Mouse (Mus musculus) small intestine, adult 2 months (tissue): Measurements from ENCODE around the gene Pawr. TPM values are rescaled to one million over a fixed set of nuclear protein-coding genes. Genes with fewer than 3 reads are reported as not detected.

Experiments
- H3K27ac ChIP-seq: fragments of 200-500 bp; 2 replicates; pipeline ENCODE4 v1.5.1; 2012; ENCODE audit warnings: low read depth, low read length, control low read depth, inconsistent platforms; ENCODE audit not compliant: insufficient read depth
- H3K27me3 ChIP-seq: fragments of 200-500 bp; 2 replicates; pipeline ENCODE4 v1.6.1; 2012; ENCODE audit warnings: mild to moderate bottlenecking, moderate library complexity, low read length, inconsistent platforms; ENCODE audit not compliant: control insufficient read depth, insufficient read depth
- H3K36me3 ChIP-seq: fragments of 200-500 bp; 2 replicates; pipeline ENCODE4 v1.6.1; 2012; ENCODE audit warnings: mild to moderate bottlenecking, low read length, control low read depth, inconsistent platforms; ENCODE audit not compliant: control insufficient read depth, insufficient read depth
- H3K4me1 ChIP-seq: fragments of 200-500 bp; 2 replicates; pipeline ENCODE4 v1.6.1; 2012; ENCODE audit warnings: low read length, inconsistent platforms, mixed read lengths; ENCODE audit not compliant: control insufficient read depth, insufficient read depth, insufficient read length
- H3K4me3 ChIP-seq: fragments of 200-500 bp; 2 replicates; pipeline ENCODE4 v1.5.1; 2012; ENCODE audit warnings: low read depth, mild to moderate bottlenecking, control low read depth, inconsistent platforms, low read length, moderate library complexity
- CTCF ChIP-seq: fragments of 200-500 bp; IDR thresholded peaks from 2 replicates; pipeline ENCODE4 v1.5.1; 2012; ENCODE audit warnings: low read depth, mild to moderate bottlenecking, control low read depth, inconsistent platforms, low read length, moderate library complexity, mixed read lengths; ENCODE audit not compliant: insufficient replicate concordance, insufficient read length; ENCODE audit errors: extremely low read depth
- POLR2A ChIP-seq: fragments of 200-500 bp; IDR thresholded peaks from 2 replicates; pipeline ENCODE4 v1.6.1; 2012; ENCODE audit warnings: low read depth, mild to moderate bottlenecking, control low read depth, inconsistent platforms, low read length, moderate library complexity
- WGBS: fragments of 180-500 bp; shearing (Covaris S2); methylation state at CpG from one replicate; pipeline ENCODE4 v1.1.7; 2018; 5-methylcytosine and 5-hydroxymethylcytosine counted together
- polyA plus RNA-seq: library from polyadenylated mRNA; depleted of rRNA; stranded (reverse); fragments of >200 nt; gene quantifications from 2 replicates; pipeline ENCODE4 v1.2.3, GENCODE M21; 2012

Gene Pawr
- polyA plus RNA-seq, 1 experiment = 31.8 TPM

GRCm38 (mm10) chr10:108446041-108446931, 114.4 kb downstream of the Pawr start:
- H3K4me1 ChIP-seq = peaks cover 13% of the 10 kb centered on the region
- peak; percentile 45; the same call in 1 of the 2 replicates for TF ChIP-seq CTCF
- TF ChIP-seq POLR2A = no peak
- WGBS = 2% methylated on average over 24 of the region's 24 CpGs
- peak overlapping the region; percentile 72 for H3K27ac ChIP-seq
- H3K4me3 ChIP-seq = peak overlapping the region; percentile 48
- H3K36me3 ChIP-seq = no peaks in the 10 kb centered on the region
- H3K27me3 ChIP-seq = no peaks in the 10 kb centered on the region

- 28% methylated on average over 10 of the region's 10 CpGs for WGBS
- no peaks in the 10 kb centered on the region for H3K27me3 ChIP-seq
- TF ChIP-seq POLR2A = no peak
- no peak for TF ChIP-seq CTCF
- no peak overlapping the region for H3K27ac ChIP-seq
- H3K4me1 ChIP-seq = peaks cover 12% of the 10 kb centered on the region
- no peaks in the 10 kb centered on the region for H3K36me3 ChIP-seq
- H3K4me3 ChIP-seq = no peak overlapping the region
Observed at GRCm38 (mm10) chr10:108447211-108447610, 115.3 kb downstream of the Pawr start.

GRCm38 (mm10) chr10:108448421-108448820, 116.5 kb downstream of the Pawr start:
- H3K27ac ChIP-seq = no peak overlapping the region
- H3K36me3 ChIP-seq = no peaks in the 10 kb centered on the region
- 81% methylated on average over 11 of the region's 11 CpGs for WGBS
- peaks cover 12% of the 10 kb centered on the region for H3K4me1 ChIP-seq
- TF ChIP-seq POLR2A (no peak), CTCF (no peak)
- H3K27me3 ChIP-seq = no peaks in the 10 kb centered on the region
- no peak overlapping the region for H3K4me3 ChIP-seq

GRCm38 (mm10) chr10:108450401-108450800, 118.5 kb downstream of the Pawr start:
- no peak overlapping the region for H3K27ac ChIP-seq
- TF ChIP-seq POLR2A (no peak), CTCF (no peak)
- H3K36me3 ChIP-seq = no peaks in the 10 kb centered on the region
- H3K4me1 ChIP-seq = peaks cover 10% of the 10 kb centered on the region
- H3K27me3 ChIP-seq = no peaks in the 10 kb centered on the region
- H3K4me3 ChIP-seq = no peak overlapping the region
- WGBS = 91% methylated on average over 4 of the region's 4 CpGs

- WGBS = 86% methylated on average over 8 of the region's 8 CpGs
- Histone ChIP-seq H3K4me1 (peaks cover 10% of the 10 kb centered on the region), H3K27ac (no peak overlapping the region), H3K36me3 (no peaks in the 10 kb centered on the region), H3K27me3 (no peaks in the 10 kb centered on the region), H3K4me3 (no peak overlapping the region)
- TF ChIP-seq CTCF (no peak), POLR2A (no peak)
Observed at GRCm38 (mm10) chr10:108451516-108451915, 119.6 kb downstream of the Pawr start.

GRCm38 (mm10) chr10:108452421-108452820, 120.5 kb downstream of the Pawr start:
- 92% methylated on average over 9 of the region's 9 CpGs for WGBS
- TF ChIP-seq POLR2A = no peak
- no peak for TF ChIP-seq CTCF
- H3K36me3 ChIP-seq = no peaks in the 10 kb centered on the region
- H3K27ac ChIP-seq = no peak overlapping the region
- no peaks in the 10 kb centered on the region for H3K27me3 ChIP-seq
- H3K4me1 ChIP-seq = peaks cover 4% of the 10 kb centered on the region; the same call in 1 of the 2 replicates
- no peak overlapping the region for H3K4me3 ChIP-seq

- no peak for TF ChIP-seq POLR2A
- Histone ChIP-seq H3K27me3 (no peaks in the 10 kb centered on the region), H3K4me3 (no peak overlapping the region), H3K27ac (no peak overlapping the region), H3K36me3 (no peaks in the 10 kb centered on the region), H3K4me1 (peaks cover 3% of the 10 kb centered on the region; the same call in 1 of the 2 replicates)
- 16% methylated on average over 2 of the region's 2 CpGs for WGBS
Observed at GRCm38 (mm10) chr10:108453561-108453960, 121.6 kb downstream of the Pawr start.
